Mouse (Mus musculus): Measurements from ENCODE around the gene Med14.

DNA sequence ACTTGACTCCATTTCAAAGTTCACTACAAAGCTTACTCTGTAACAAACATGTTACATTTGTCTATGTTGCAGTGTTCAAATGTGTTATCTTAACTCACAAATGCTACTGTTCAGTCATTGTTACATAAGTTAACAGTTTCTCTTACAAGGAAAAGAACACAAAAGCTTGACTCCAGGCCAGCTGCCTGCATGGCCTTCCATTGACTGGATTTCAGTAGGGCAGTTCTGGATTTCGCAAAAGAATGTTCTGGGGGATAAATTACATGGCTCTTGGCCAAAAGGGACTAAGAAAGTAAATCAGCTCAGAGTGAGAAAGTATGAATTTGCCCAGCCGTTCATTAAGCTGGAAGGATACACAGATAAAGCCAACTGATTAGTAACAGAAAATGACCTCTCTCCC, 9.7 kb upstream of the Med14 start:
- TF ChIP-seq CTCF (IDR thresholded peaks at IDR 0.05; ENCODE audit: extremely low read depth, insufficient read length, insufficient replicate concordance, low read depth, low read length) (no peak), POLR2A (IDR thresholded peaks at IDR 0.05; ENCODE audit: low read depth, low read length) (no peak)
